Mouse (Mus musculus) liver, postnatal 0 days (tissue): ENCODE results near the gene Kirrel3. TPM values are rescaled to one million over a fixed set of nuclear protein-coding genes. Genes with fewer than 3 reads are reported as not detected.
A peak's percentile ranks its signal among the peaks of the same experiment; 100 is the strongest.

ENCODE experiments used
- ATAC-seq: fragments of 200-750 bp; cut with Nextera tagmentation; 2 replicates; pipeline ENCODE4 v1.8.0; 2017; ENCODE audit warnings: mild to moderate bottlenecking, moderate library complexity
- DNase-seq: peaks from one replicate; pipeline ENCODE4 v3.0.0-alpha.2; 2016
- H3K27ac ChIP-seq: fragments of 300-500 bp; sonication (generic); 2 replicates; pipeline ENCODE4 v1.5.1; 2014; ENCODE audit warnings: antibody characterized with exemption, moderate library complexity, mild to moderate bottlenecking, low read depth
- H3K27me3 ChIP-seq: fragments of 300-500 bp; sonication (generic); 2 replicates; pipeline ENCODE4 v1.6.1; 2014; ENCODE audit warnings: low read length, control low read depth, mixed read lengths; ENCODE audit not compliant: insufficient read depth
- H3K36me3 ChIP-seq: fragments of 300-500 bp; sonication (generic); replicated peaks from 2 replicates; pipeline ENCODE4 v1.6.1; 2014; ENCODE audit warnings: mild to moderate bottlenecking, control low read depth, low read length, moderate library complexity, mixed read lengths; ENCODE audit not compliant: insufficient read depth
- H3K4me1 ChIP-seq: fragments of 300-500 bp; sonication (generic); 2 replicates; pipeline ENCODE4 v1.6.1; 2014; ENCODE audit warnings: antibody characterized with exemption, mild to moderate bottlenecking, control low read depth; ENCODE audit not compliant: insufficient read depth
- H3K4me2 ChIP-seq: fragments of 300-500 bp; sonication (generic); 2 replicates; pipeline ENCODE4 v1.6.1; 2014; ENCODE audit warnings: low read depth, mild to moderate bottlenecking, low read length, moderate library complexity, mixed read lengths
- H3K4me3 ChIP-seq: fragments of 300-500 bp; sonication (generic); 2 replicates; pipeline ENCODE4 v1.5.1; 2014; ENCODE audit warnings: low read depth, low read length
- H3K9ac ChIP-seq: fragments of 300-500 bp; sonication (generic); replicated peaks from 2 replicates; pipeline ENCODE4 v1.6.1; 2014; ENCODE audit warnings: mild to moderate bottlenecking, moderate library complexity
- H3K9me3 ChIP-seq: fragments of 300-500 bp; sonication (generic); 2 replicates; pipeline ENCODE4 v1.6.1; 2016; ENCODE audit warnings: mild to moderate bottlenecking, control low read depth, low read length, mixed read lengths
- CTCF ChIP-seq: sonication (generic); IDR thresholded peaks from 2 replicates; pipeline ENCODE4 v1.5.1; 2016; ENCODE audit warnings: antibody characterized with exemption, low read depth
- EP300 ChIP-seq: IDR thresholded peaks from 2 replicates; pipeline ENCODE4 v1.6.1; 2016; ENCODE audit warnings: antibody characterized with exemption, low read depth, mild to moderate bottlenecking
- WGBS: fragments of 180-500 bp; shearing (Covaris S2); extraction: QIAGEN DNeasy Blood & Tissue Kit; methylation state at CpG from one replicate; pipeline ENCODE4 v1.1.7; 2014; ENCODE audit not compliant: insufficient replicate concordance; 5-methylcytosine and 5-hydroxymethylcytosine counted together
- polyA plus RNA-seq: library from polyadenylated mRNA; unstranded; fragments of >200 nt; fragmentation: Nextera tagmentation; extraction: Ambion mirVana; gene quantifications from 2 replicates; pipeline ENCODE4 v1.2.1, GENCODE M21; 2015

Gene Kirrel3
- polyA plus RNA-seq, 1 experiment from 2014 or later = 0.07 TPM

- DNase-seq (no peak), ATAC-seq (no peak)
- H3K9me3 ChIP-seq = no peaks in the 10 kb centered on the region
- WGBS = 63% methylated on average over 6 of the region's 6 CpGs
- H3K27ac ChIP-seq = no peak overlapping the region
- H3K4me1 ChIP-seq = no peaks in the 10 kb centered on the region
- no peak overlapping the region for H3K4me3 ChIP-seq
- H3K4me2 ChIP-seq = no peak overlapping the region
- no peaks in the 10 kb centered on the region for H3K27me3 ChIP-seq
- no peak overlapping the region for H3K9ac ChIP-seq
- peaks cover 60% of the 10 kb centered on the region for H3K36me3 ChIP-seq
- TF ChIP-seq CTCF = no peak
- no peak for TF ChIP-seq EP300
These were observed 562.8 kb downstream of the Kirrel3 start for GRCm38 (mm10) chr9:35048449-35048848.

GRCm38 (mm10) chr9:35049891-35050527 is 564.3 kb downstream of the Kirrel3 start:
- peak; percentile 14; the same call in 1 of the 2 replicates for ATAC-seq
- H3K9ac ChIP-seq = no peak overlapping the region
- no peak for DNase-seq
- no peak overlapping the region for H3K27ac ChIP-seq
- no peaks in the 10 kb centered on the region for H3K27me3 ChIP-seq
- no peak overlapping the region for H3K4me2 ChIP-seq
- TF ChIP-seq EP300 = no peak
- no peak for TF ChIP-seq CTCF
- WGBS = 77% methylated on average over 3 of the region's 3 CpGs
- peaks cover 76% of the 10 kb centered on the region for H3K36me3 ChIP-seq
- no peaks in the 10 kb centered on the region for H3K4me1 ChIP-seq
- no peaks in the 10 kb centered on the region for H3K9me3 ChIP-seq
- H3K4me3 ChIP-seq = no peak overlapping the region

- no peak overlapping the region for H3K9ac ChIP-seq
- H3K4me2 ChIP-seq = no peak overlapping the region
- ATAC-seq = no peak
- TF ChIP-seq CTCF (no peak), EP300 (no peak)
- DNase-seq = no peak
- no peak overlapping the region for H3K4me3 ChIP-seq
- peaks cover 72% of the 10 kb centered on the region for H3K36me3 ChIP-seq
- peaks cover under 1% of the 10 kb centered on the region; the same call in 1 of the 2 replicates for H3K4me1 ChIP-seq
- no peak overlapping the region for H3K27ac ChIP-seq
- H3K27me3 ChIP-seq = no peaks in the 10 kb centered on the region
- no peaks in the 10 kb centered on the region for H3K9me3 ChIP-seq
- WGBS = 88% methylated on average over 6 of the region's 6 CpGs
These were observed 565.2 kb downstream of the Kirrel3 start for GRCm38 (mm10) chr9:35050701-35051454.

DNA sequence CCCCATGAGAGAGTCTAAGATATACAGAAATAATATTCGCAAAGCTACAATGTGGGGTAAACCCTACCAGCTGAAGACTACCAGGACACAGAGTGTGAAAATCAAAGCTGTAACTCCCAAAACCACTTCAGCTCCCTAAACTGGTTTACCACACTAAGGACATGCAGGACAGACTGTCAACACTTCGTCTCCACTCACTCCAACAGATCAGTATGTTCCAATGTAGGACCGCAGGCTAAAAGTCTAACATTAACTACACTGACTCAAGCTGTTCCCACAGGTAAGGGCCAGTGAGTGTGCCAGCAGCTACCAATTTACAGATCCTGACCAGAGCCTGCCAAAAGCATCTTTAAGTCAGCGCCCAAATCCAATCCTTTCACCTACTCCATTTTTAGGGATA is 566.0 kb downstream of the Kirrel3 start:
- 93% methylated on average over 4 of the region's 4 CpGs for WGBS
- Histone ChIP-seq H3K4me1 (peaks cover 2% of the 10 kb centered on the region; the same call in 1 of the 2 replicates), H3K4me3 (no peak overlapping the region), H3K36me3 (peaks cover 67% of the 10 kb centered on the region), H3K27me3 (no peaks in the 10 kb centered on the region), H3K27ac (no peak overlapping the region), H3K4me2 (no peak overlapping the region), H3K9me3 (no peaks in the 10 kb centered on the region), H3K9ac (no peak overlapping the region)
- ATAC-seq (no peak), DNase-seq (no peak)
- TF ChIP-seq EP300 = no peak
- no peak for TF ChIP-seq CTCF

GRCm38 (mm10) chr9:35052671-35053070 is 567.0 kb downstream of the Kirrel3 start:
- no peaks in the 10 kb centered on the region for H3K27me3 ChIP-seq
- H3K36me3 ChIP-seq = peaks cover 58% of the 10 kb centered on the region
- H3K4me3 ChIP-seq = no peak overlapping the region
- no peak overlapping the region for H3K4me2 ChIP-seq
- no peak for ATAC-seq
- no peak overlapping the region for H3K9ac ChIP-seq
- 95% methylated on average over 4 of the region's 4 CpGs for WGBS
- no peaks in the 10 kb centered on the region for H3K9me3 ChIP-seq
- TF ChIP-seq CTCF (no peak), EP300 (no peak)
- H3K4me1 ChIP-seq = peaks cover 5% of the 10 kb centered on the region; the same call in 1 of the 2 replicates
- no peak overlapping the region for H3K27ac ChIP-seq
- no peak for DNase-seq

- Histone ChIP-seq H3K27me3 (no peaks in the 10 kb centered on the region), H3K4me1 (peaks cover 7% of the 10 kb centered on the region), H3K9ac (no peak overlapping the region), H3K9me3 (no peaks in the 10 kb centered on the region), H3K27ac (no peak overlapping the region), H3K36me3 (peaks cover 54% of the 10 kb centered on the region), H3K4me2 (no peak overlapping the region), H3K4me3 (no peak overlapping the region)
- DNase-seq (no peak), ATAC-seq (no peak)
- TF ChIP-seq CTCF = no peak
- TF ChIP-seq EP300 = no peak
- 89% methylated on average over 16 of the region's 16 CpGs for WGBS
These were observed 567.4 kb downstream of the Kirrel3 start for GRCm38 (mm10) chr9:35053081-35053480.
